Mouse (Mus musculus) embryonic facial prominence, embryonic 15.5 days (tissue): ENCODE results near the gene Ash1l. TPM values are rescaled to one million over a fixed set of nuclear protein-coding genes. Genes with fewer than 3 reads are reported as not detected.
"Not testable (repeated sequence)": the region's sequence is repeated elsewhere in the genome, so short reads cannot be mapped to it uniquely, and the experiment has no call there.

Experiments
- ATAC-seq: fragments of 200-750 bp; cut with Nextera tagmentation; 2 replicates; pipeline ENCODE4 v1.8.0; 2017; ENCODE audit warnings: low read depth, moderate TSS enrichment; ENCODE audit not compliant: insufficient number of reproducible peaks, low FRiP score, low TSS enrichment
- H3K27ac ChIP-seq: fragments of 300-500 bp; sonication (generic); replicated peaks from 2 replicates; pipeline ENCODE4 v1.5.1; 2015; ENCODE audit warnings: mild to moderate bottlenecking, inconsistent platforms
- H3K27me3 ChIP-seq: fragments of 300-500 bp; sonication (generic); 2 replicates; pipeline ENCODE4 v1.6.1; 2015; ENCODE audit warnings: inconsistent platforms
- H3K36me3 ChIP-seq: fragments of 300-500 bp; sonication (generic); 2 replicates; pipeline ENCODE4 v1.6.1; 2015; ENCODE audit warnings: mild to moderate bottlenecking, inconsistent platforms
- H3K4me1 ChIP-seq: fragments of 300-500 bp; sonication (generic); 2 replicates; pipeline ENCODE4 v1.6.1; 2015; ENCODE audit warnings: inconsistent platforms
- H3K4me2 ChIP-seq: fragments of 300-500 bp; sonication (generic); replicated peaks from 2 replicates; pipeline ENCODE4 v1.6.1; 2015; ENCODE audit warnings: mild to moderate bottlenecking, inconsistent platforms
- H3K4me3 ChIP-seq: fragments of 300-500 bp; sonication (generic); replicated peaks from 2 replicates; pipeline ENCODE4 v1.5.1; 2015; ENCODE audit warnings: mild to moderate bottlenecking, inconsistent platforms
- H3K9ac ChIP-seq: fragments of 300-500 bp; sonication (generic); 2 replicates; pipeline ENCODE4 v1.6.1; 2015; ENCODE audit warnings: inconsistent platforms
- H3K9me3 ChIP-seq: fragments of 300-500 bp; sonication (generic); replicated peaks from 2 replicates; pipeline ENCODE4 v1.6.1; 2016; ENCODE audit warnings: inconsistent platforms
- whole genome bisulfite sequencing: fragments of 180-500 bp; shearing (Covaris S2); methylation state at CpG from one replicate; pipeline ENCODE4 v1.1.7; 2015; 5-methylcytosine and 5-hydroxymethylcytosine counted together
- polyA plus RNA-seq: library from polyadenylated mRNA; unstranded; fragments of >200 nt; fragmentation: Nextera tagmentation; extraction: Ambion mirVana; gene quantifications from 2 replicates; pipeline ENCODE4 v1.2.1, GENCODE M21; 2015

The Ash1l gene
- polyA plus RNA-seq, 1 experiment from 2014 or later, result 22.0 TPM

- peaks cover 18% of the 10 kb centered on the region for H3K36me3 ChIP-seq
- not testable (repeated sequence) for H3K27me3 ChIP-seq, ATAC-seq, H3K4me1 ChIP-seq, H3K4me2 ChIP-seq, H3K4me3 ChIP-seq, H3K27ac ChIP-seq, H3K9me3 ChIP-seq, H3K9ac ChIP-seq
Measured at GRCm38 (mm10) chr3:88963211-88963610, 12.8 kb downstream of the Ash1l start.

- Histone ChIP-seq H3K27me3 (no peaks in the 10 kb centered on the region), H3K4me1 (no peaks in the 10 kb centered on the region), H3K4me3 (no peak overlapping the region), H3K27ac (no peak overlapping the region), H3K36me3 (no peaks in the 10 kb centered on the region; the same call in 1 of the 2 replicates), H3K9me3 (no peaks in the 10 kb centered on the region), H3K9ac (no peak overlapping the region), H3K4me2 (no peak overlapping the region)
- no peak for ATAC-seq
- WGBS, result 88% methylated on average over 2 of the region's 2 CpGs
Measured at GRCm38 (mm10) chr3:88975012-88975411, 24.6 kb downstream of the Ash1l start.

- Histone ChIP-seq H3K4me3 (no peak overlapping the region), H3K27me3 (no peaks in the 10 kb centered on the region), H3K4me1 (no peaks in the 10 kb centered on the region), H3K27ac (no peak overlapping the region), H3K36me3 (peaks cover 49% of the 10 kb centered on the region), H3K9me3 (no peaks in the 10 kb centered on the region), H3K9ac (no peak overlapping the region), H3K4me2 (no peak overlapping the region)
- ATAC-seq, result no peak
- WGBS, result 95% methylated on average over 8 of the region's 8 CpGs
Measured at GRCm38 (mm10) chr3:88981206-88982010, 31.0 kb downstream of the Ash1l start.

GRCm38 (mm10) chr3:88983921-88984381 lies 33.5 kb downstream of the Ash1l start:
- Histone ChIP-seq H3K27me3 (no peaks in the 10 kb centered on the region), H3K4me1 (no peaks in the 10 kb centered on the region), H3K4me3 (no peak overlapping the region), H3K36me3 (peaks cover 55% of the 10 kb centered on the region), H3K9ac (no peak overlapping the region), H3K4me2 (no peak overlapping the region), H3K9me3 (no peaks in the 10 kb centered on the region), H3K27ac (no peak overlapping the region)
- no peak for ATAC-seq
- 79% methylated on average over 4 of the region's 4 CpGs for WGBS

- no peak overlapping the region for H3K9ac ChIP-seq
- H3K27ac ChIP-seq, result no peak overlapping the region
- no peaks in the 10 kb centered on the region for H3K4me1 ChIP-seq
- 89% methylated on average over 2 of the region's 2 CpGs for WGBS
- H3K4me3 ChIP-seq, result no peak overlapping the region
- H3K4me2 ChIP-seq, result no peak overlapping the region
- peaks cover 10% of the 10 kb centered on the region for H3K36me3 ChIP-seq
- H3K27me3 ChIP-seq, result no peaks in the 10 kb centered on the region
- no peaks in the 10 kb centered on the region for H3K9me3 ChIP-seq
- no peak for ATAC-seq
Measured at GRCm38 (mm10) chr3:88992793-88993192, 42.4 kb downstream of the Ash1l start.

- Histone ChIP-seq H3K9me3 (no peaks in the 10 kb centered on the region), H3K4me1 (no peaks in the 10 kb centered on the region), H3K4me3 (no peak overlapping the region), H3K9ac (no peak overlapping the region), H3K36me3 (peaks cover 40% of the 10 kb centered on the region), H3K27ac (no peak overlapping the region), H3K27me3 (no peaks in the 10 kb centered on the region), H3K4me2 (no peak overlapping the region)
- no peak for ATAC-seq
- WGBS, result 92% methylated on average over 7 of the region's 7 CpGs
Measured at GRCm38 (mm10) chr3:89001536-89001935, 51.1 kb downstream of the Ash1l start.

- H3K4me2 ChIP-seq, H3K9ac ChIP-seq, H3K9me3 ChIP-seq, H3K27me3 ChIP-seq, H3K4me3 ChIP-seq, ATAC-seq, H3K4me1 ChIP-seq, H3K27ac ChIP-seq: not testable (repeated sequence)
- WGBS, result 93% methylated on average over 5 of the region's 5 CpGs
- peaks cover 79% of the 10 kb centered on the region for H3K36me3 ChIP-seq
Measured at GRCm38 (mm10) chr3:89030896-89031295, 80.5 kb downstream of the Ash1l start.

GRCm38 (mm10) chr3:89043359-89043758 lies 92.9 kb downstream of the Ash1l start:
- Histone ChIP-seq H3K9me3 (no peaks in the 10 kb centered on the region), H3K4me1 (no peaks in the 10 kb centered on the region), H3K9ac (no peak overlapping the region), H3K27ac (no peak overlapping the region), H3K4me3 (no peak overlapping the region), H3K27me3 (no peaks in the 10 kb centered on the region), H3K4me2 (no peak overlapping the region), H3K36me3 (peaks cover 69% of the 10 kb centered on the region)
- ATAC-seq, result no peak
- WGBS, result 86% methylated on average over 4 of the region's 4 CpGs

- H3K27me3 ChIP-seq, result no peaks in the 10 kb centered on the region
- H3K4me2 ChIP-seq, result no peak overlapping the region
- ATAC-seq, result no peak
- H3K27ac ChIP-seq, result no peak overlapping the region
- H3K9ac ChIP-seq, result no peak overlapping the region
- H3K9me3 ChIP-seq, result no peaks in the 10 kb centered on the region
- WGBS, result 89% methylated on average over 9 of the region's 9 CpGs
- H3K36me3 ChIP-seq, result peaks cover 84% of the 10 kb centered on the region
- no peaks in the 10 kb centered on the region for H3K4me1 ChIP-seq
- no peak overlapping the region for H3K4me3 ChIP-seq
Measured at GRCm38 (mm10) chr3:89058361-89058760, 107.9 kb downstream of the Ash1l start.

GRCm38 (mm10) chr3:89058783-89059182 lies 108.4 kb downstream of the Ash1l start:
- Histone ChIP-seq H3K9me3 (no peaks in the 10 kb centered on the region), H3K4me2 (no peak overlapping the region), H3K36me3 (peaks cover 85% of the 10 kb centered on the region), H3K4me1 (no peaks in the 10 kb centered on the region), H3K9ac (no peak overlapping the region), H3K27ac (no peak overlapping the region), H3K27me3 (no peaks in the 10 kb centered on the region), H3K4me3 (no peak overlapping the region)
- WGBS, result 96% methylated on average over 3 of the region's 3 CpGs
- no peak for ATAC-seq

- WGBS, result 85% methylated on average over 3 of the region's 3 CpGs
- Histone ChIP-seq H3K36me3 (peaks cover 85% of the 10 kb centered on the region), H3K4me2 (no peak overlapping the region), H3K9ac (no peak overlapping the region), H3K4me3 (no peak overlapping the region), H3K27ac (no peak overlapping the region), H3K9me3 (no peaks in the 10 kb centered on the region), H3K4me1 (no peaks in the 10 kb centered on the region), H3K27me3 (no peaks in the 10 kb centered on the region)
- ATAC-seq, result no peak
Measured at GRCm38 (mm10) chr3:89061696-89062095, 111.3 kb downstream of the Ash1l start.

GRCm38 (mm10) chr3:89067265-89067664 lies 116.8 kb downstream of the Ash1l start:
- ATAC-seq, result no peak
- H3K4me3 ChIP-seq, result no peak overlapping the region
- peaks cover 92% of the 10 kb centered on the region for H3K36me3 ChIP-seq
- no peaks in the 10 kb centered on the region for H3K27me3 ChIP-seq
- H3K4me1 ChIP-seq, result no peaks in the 10 kb centered on the region
- no peak overlapping the region for H3K4me2 ChIP-seq
- no peak overlapping the region for H3K9ac ChIP-seq
- no peak overlapping the region for H3K27ac ChIP-seq
- no peaks in the 10 kb centered on the region for H3K9me3 ChIP-seq
